Mouse (Mus musculus): ENCODE data around the gene Gm36079.
"Not testable (repeated sequence)": the region's sequence is repeated elsewhere in the genome, so short reads cannot be mapped to it uniquely, and the experiment has no call there.

Gm36079 gene

GRCm38 (mm10) chr13:120026911-120027310 lies at the start of gene Gm36079:
Gene Gm36079 (minus strand): TSS chr13:120027011.
- DNase-seq (ENCODE audit: low read depth, low spot score), result not testable (repeated sequence)

- DNase-seq (ENCODE audit: low read depth, low spot score), result not testable (repeated sequence)
Measured at GRCm38 (mm10) chr13:120070878-120071277, 44.1 kb upstream of the Gm36079 start.

- DNase-seq (ENCODE audit: low read depth, low spot score), result not testable (repeated sequence)
Measured at GRCm38 (mm10) chr13:120070012-120070598, 43.3 kb upstream of the Gm36079 start.

- DNase-seq (ENCODE audit: low read depth, low spot score), result not testable (repeated sequence)
Measured at GRCm38 (mm10) chr13:120063439-120064089, 36.8 kb upstream of the Gm36079 start.

DNA sequence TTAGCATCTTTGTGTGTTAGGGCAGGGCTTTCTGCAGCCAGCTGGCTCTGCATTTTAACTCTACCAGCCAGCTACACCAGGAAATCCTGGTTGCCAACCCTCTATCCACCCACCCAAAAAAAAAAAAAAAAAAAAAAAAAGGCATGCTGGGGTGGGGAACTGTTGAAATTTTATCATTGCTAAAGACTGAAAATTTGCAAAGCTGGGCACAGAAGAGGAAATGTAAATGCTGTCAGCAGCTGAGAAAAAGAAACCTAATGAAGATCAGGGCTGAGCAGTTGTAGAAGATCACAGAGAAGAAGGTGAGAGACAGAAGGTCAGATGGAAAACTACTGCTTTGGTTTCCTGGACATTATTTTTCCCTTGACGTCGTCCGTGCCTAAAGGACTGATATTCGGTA lies 36.1 kb upstream of the Gm36079 start:
- not testable (repeated sequence) for DNase-seq (ENCODE audit: low read depth, low spot score)

GRCm38 (mm10) chr13:120052085-120052484 lies 25.3 kb upstream of the Gm36079 start, which contains the start of gene Gm21188:
Gene Gm21188 (minus strand): TSS chr13:120052194.
- DNase-seq (ENCODE audit: low read depth, low spot score), result not testable (repeated sequence)

DNA sequence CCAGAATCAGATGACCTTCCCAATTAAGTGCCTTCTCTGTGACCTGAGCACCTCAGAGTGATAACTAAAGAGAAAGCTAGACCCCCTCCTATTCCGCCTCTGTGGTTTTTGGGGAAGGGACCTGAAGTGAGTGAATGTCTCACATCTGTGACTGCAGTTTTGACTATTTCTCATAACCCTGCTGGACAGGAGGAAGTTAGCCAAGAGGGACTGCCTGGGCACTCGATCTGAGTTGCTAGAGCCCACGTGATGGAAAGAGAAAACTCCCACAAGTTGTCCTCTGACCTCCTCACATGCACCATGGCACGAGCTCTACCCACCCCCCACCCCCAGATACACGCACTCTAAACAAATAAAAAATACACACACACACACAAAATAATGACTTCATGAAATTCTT lies 21.8 kb upstream of the Gm36079 start:
- not testable (repeated sequence) for DNase-seq (ENCODE audit: low read depth, low spot score)

DNA sequence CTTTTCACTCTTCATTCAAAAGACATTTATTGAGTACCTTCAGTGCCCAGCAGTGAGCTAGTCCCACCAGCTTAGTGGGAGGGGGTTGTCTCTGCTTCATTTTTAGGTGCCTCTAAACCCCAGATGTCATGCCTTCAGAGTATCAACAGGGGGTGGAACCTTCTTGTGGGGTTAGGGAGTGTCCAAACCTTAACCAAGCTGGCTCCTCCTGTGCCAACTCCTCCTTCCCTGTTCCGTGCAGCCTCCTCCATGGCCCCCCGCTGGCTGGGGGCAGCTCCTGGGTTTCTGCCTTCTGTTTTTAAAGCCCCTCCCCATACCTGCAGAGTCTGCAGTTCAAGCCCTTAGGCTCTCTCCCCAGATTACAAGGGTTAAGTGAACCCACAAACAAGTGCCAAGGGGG lies 21.4 kb upstream of the Gm36079 start:
- DNase-seq (ENCODE audit: low read depth, low spot score), result not testable (repeated sequence)

DNA sequence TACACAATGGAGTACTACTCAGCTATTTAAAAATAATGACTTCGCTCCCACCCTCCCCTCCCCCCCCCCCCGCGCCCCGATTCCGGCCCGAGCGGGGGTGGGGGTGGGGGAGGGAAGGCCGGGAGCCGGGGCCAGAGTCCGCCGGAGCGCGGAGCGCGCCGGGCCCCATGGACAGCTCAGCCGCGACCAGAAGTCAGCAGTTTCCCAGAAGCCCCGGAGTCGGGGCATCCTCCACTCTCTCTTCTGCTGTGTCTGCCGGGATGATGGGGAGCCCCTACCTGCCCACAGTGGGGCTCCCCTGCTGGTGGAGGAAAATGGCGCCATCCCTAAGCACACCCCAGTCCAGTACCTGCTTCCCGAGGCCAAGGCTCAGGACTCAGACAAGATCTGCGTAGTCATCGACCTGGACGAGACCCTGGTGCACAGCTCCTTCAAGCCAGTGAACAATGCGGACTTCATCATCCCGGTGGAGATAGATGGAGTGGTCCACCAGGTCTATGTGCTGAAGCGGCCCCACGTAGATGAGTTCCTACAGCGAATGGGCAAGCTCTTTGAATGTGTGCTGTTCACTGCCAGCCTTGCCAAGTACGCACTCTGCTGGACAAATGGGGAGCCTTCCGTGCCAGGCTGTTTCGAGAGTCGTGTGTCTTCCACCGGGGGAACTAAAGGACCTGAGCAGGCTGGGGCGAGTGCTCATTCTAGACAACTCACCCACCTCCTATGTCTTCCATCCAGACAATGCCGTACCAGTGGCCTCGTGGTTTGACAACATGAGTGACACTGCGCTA lies 19.8 kb upstream of the Gm36079 start:
- DNase-seq (ENCODE audit: low read depth, low spot score), result not testable (repeated sequence)

GRCm38 (mm10) chr13:120041145-120041544 lies 14.3 kb upstream of the Gm36079 start:
- not testable (repeated sequence) for DNase-seq (ENCODE audit: low read depth, low spot score)

DNA sequence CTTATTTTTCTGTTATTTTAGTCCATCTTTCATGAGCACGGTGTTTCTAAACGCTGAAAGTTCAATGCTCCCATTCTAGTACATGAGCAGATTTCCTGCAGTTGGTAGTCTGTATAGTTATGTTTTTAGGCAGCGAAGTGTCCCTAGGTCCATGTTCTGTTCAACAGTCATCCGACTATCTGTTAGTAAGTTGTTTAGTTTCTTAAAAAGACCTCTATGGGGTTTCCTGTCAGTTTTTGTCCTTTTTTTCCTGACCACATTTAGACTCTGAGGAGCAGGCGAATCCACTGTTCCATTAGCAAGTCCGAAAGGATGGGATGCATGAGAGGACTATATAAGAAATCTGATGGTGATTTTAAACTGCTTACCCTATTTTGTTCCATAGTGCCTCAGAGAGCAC lies 11.1 kb upstream of the Gm36079 start:
- not testable (repeated sequence) for DNase-seq (ENCODE audit: low read depth, low spot score)

DNA sequence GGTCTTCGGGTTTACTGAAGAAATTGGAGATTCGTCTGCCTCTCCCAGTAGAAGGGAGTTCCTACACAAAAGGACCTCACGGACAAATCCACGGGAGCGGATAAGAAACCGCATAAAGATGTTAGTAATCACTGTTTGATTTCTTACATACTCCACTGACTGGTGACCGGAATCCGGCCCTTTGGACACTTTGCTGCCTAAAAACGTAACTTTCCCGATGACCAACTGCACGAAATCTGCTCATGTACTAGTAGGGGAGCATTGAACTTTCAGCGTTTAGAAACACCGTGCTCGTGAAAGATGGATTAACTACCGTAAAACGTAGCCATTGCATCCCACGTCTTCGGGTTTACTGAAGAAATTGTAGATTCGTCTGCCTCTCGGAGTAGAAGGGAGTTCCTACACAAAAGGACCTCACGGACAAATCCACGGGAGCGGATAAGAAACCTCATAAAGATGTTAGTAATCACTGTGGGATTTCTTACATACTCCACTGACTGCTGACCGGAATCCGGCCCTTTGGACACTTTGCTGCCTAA lies 9.8 kb upstream of the Gm36079 start:
- not testable (repeated sequence) for DNase-seq (ENCODE audit: low read depth, low spot score)

DNA sequence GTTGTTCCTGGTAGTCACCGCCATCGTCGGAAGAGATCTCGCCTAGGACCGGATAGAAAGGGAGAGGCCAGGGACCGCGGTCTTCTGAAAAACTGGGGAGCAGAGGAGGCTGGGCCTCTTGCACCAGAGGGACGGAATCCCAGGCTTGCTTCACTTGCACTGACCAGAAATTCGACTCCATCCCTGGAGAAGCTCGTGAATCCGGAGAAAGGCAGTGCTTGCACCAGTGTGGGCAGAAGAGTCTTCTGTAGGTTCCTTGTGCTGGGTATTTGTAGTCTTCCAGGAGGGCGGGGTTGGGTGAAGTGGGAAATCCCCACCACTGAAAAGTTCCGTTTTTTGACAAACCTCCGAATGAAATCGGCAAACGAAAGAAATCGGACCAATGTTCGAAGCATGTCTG lies 8.3 kb upstream of the Gm36079 start:
- not testable (repeated sequence) for DNase-seq (ENCODE audit: low read depth, low spot score)

DNA sequence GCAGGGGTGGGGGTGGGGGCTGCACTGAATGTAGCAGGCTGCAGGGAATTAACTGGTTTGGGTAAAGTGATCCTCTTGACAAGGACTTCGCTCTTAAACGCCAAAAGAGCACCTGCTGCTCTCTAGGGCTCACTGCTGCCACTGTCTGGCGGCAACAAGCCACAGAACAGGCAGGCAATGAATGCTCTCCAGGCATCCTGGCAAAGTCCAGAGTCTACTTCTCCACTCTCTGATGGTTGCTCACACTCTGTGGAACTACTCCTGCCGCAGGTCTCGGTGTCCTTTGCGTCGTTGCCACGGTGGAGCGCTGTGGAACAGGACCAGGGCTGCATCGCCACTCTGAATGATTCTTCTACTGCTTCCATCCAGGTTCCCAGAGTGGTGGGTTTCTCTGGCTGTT lies 7.8 kb upstream of the Gm36079 start:
- DNase-seq (ENCODE audit: low read depth, low spot score), result not testable (repeated sequence)

DNA sequence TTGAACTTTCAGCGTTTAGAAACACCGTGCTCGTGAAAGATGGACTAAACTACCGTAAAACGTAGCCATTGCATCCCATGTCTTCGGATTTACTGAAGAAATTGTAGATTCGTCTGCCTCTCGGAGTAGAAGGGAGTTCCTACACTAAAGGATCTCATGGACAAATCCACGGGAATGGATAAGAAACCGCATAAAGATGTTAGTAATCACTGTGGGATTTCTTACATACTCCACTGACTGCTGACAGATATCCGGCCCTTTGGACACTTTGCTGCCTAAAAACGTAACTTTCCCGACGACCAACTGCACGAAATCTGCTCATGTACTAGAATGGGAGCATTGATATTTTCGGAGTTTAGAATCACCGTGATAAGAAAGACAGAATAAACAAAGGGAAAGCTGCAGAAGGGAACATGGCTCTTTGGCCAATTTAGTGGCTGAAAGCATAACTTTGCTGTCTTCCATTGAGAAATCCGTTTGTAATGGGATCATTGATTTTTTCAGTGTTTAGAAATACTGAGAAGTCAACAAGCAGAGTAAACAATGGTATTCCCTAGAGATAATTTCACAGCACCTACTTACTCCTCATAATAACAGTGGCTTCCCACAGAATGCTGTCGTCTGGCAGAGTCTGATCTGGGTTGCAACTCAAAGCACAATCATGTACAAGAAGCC lies 6.8 kb upstream of the Gm36079 start:
- DNase-seq (ENCODE audit: low read depth, low spot score), result not testable (repeated sequence)

GRCm38 (mm10) chr13:120031676-120032075 lies 4.9 kb upstream of the Gm36079 start:
- DNase-seq (ENCODE audit: low read depth, low spot score), result not testable (repeated sequence)

- not testable (repeated sequence) for DNase-seq (ENCODE audit: low read depth, low spot score)
Measured at GRCm38 (mm10) chr13:120027368-120027767, 557 bp upstream of the Gm36079 start.

GRCm38 (mm10) chr13:120026373-120026772 lies 438 bp downstream of the Gm36079 start:
- DNase-seq (ENCODE audit: low read depth, low spot score), result not testable (repeated sequence)

DNA sequence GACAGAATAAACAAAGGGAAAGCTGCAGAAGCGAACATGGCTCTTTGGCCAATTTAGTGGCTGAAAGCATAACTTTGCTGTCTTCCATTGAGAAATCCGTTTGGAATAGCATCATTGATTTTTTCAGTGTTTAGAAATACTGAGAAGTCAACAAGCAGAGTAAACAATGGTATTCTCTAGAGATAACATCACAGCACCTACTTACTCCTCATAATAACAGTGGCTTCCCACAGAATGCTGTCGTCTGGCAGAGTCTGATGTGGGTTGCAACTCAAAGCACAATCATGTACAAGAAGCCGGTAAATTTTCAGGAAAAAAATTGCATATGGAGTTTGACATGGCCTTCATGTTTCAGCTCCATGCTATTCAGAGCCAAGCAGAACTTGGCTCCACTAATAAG lies 1.2 kb downstream of the Gm36079 start:
- DNase-seq (ENCODE audit: low read depth, low spot score), result not testable (repeated sequence)

- not testable (repeated sequence) for DNase-seq (ENCODE audit: low read depth, low spot score)
Measured at GRCm38 (mm10) chr13:120025004-120025403, 1.8 kb downstream of the Gm36079 start.

DNA sequence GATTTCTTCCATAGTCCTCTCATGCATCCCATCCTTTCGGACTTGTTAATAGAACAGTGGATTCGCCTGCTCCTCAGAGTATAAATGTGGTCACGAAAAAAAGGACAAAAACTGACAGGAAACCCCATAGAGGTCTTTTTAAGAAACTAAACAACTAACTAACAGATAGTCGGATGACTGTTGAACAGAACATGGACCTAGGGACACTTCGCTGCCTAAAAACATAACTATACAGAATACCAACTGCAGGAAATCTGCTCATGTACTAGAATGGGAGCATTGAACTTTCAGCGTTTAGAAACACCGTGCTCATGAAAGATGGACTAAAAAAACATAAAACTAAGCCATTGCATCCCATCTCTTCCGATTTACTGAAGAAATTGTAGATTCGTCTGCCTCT lies 2.2 kb downstream of the Gm36079 start:
- not testable (repeated sequence) for DNase-seq (ENCODE audit: low read depth, low spot score)
